Mouse (Mus musculus): ENCODE measurements at regions not wholly inside any gene's neighbourhood (a gene's known extent, or its start where the extent isn't known, plus 50 kb on each side); places are given as distances from the start of the nearest gene placed in this dataset.

- TF ChIP-seq USF1 (IDR thresholded peaks at IDR 0.05; ENCODE audit: low read depth) (no peak), E2F4 (IDR thresholded peaks at IDR 0.05; ENCODE audit: insufficient read depth) (no peak), POLR2A (IDR thresholded peaks at IDR 0.05; ENCODE audit: insufficient read length, low read depth) (no peak), MYOG (IDR thresholded peaks at IDR 0.05; ENCODE audit: control insufficient read depth in 1 of 3, insufficient read depth in 1 of 3, insufficient read length in 2 of 3, low read depth in 2 of 3) (no peak), MYOD1 (IDR thresholded peaks at IDR 0.05; ENCODE audit: control insufficient read depth in 1 of 3, insufficient read length in 2 of 3, low read depth in 2 of 3) (no peak), TCF12 (IDR thresholded peaks at IDR 0.05; ENCODE audit: insufficient read depth, poor library complexity, severe bottlenecking) (no peak), CEBPB (IDR thresholded peaks at IDR 0.05; ENCODE audit: insufficient read depth, poor library complexity, severe bottlenecking) (no peak), TCF3 (IDR thresholded peaks at IDR 0.05; ENCODE audit: insufficient read length, low read depth) (no peak), MAX (IDR thresholded peaks at IDR 0.05; ENCODE audit: low read depth) (no peak), POLR2AphosphoS2 (IDR thresholded peaks at IDR 0.05; ENCODE audit: insufficient read length, low read depth) (no peak), REST (IDR thresholded peaks at IDR 0.05; ENCODE audit: insufficient read depth, insufficient read length) (no peak), SRF (IDR thresholded peaks at IDR 0.05; ENCODE audit: control insufficient read depth, insufficient read length, low read depth) (no peak)
Measured at GRCm38 (mm10) chr11:37462375-37462774, 226.6 kb upstream of the Tenm2 start.
